Mouse (Mus musculus): ENCODE results near the gene Pde10a.

Pde10a gene

DNA sequence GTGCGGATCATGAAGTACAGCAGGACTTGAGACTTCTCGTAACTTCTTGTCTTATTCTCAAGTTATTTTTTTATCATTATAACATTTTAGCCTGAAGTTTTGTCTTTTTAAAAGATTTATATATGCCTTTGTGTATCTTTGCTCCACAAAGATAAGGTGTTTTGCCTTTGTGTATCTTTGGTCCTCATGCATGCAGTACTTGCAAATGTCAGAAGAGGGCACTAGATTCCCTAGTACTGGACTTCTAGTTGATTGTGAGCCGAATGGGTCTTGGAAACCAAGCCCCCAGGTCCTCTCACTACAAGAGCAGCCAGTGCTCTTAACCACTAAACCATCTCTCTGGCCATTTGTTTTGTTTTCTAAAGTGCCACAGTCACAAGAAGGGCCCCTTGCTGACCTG lies 55.2 kb downstream of the Pde10a start:
- in situ Hi-C loops (cut with MboI, MseI), result no loop called here

DNA sequence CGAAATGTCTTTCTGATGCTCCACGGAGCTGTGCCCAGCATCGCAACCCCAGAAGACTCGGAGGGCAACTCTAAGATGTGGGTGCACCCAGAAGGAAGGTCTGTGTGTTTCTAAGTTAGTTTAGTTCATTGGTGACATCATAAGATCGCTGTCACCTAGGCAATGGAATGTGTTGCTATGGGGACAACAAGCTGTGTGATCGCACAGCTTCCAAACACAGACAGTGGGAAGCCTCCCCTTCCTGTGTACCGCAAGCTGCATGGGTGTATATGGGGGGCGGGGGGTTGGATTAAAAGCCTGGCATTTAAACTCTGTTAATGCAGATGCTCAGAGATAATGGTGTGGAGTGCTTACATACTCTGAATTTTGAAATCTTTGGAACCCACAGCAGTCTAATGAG lies 56.4 kb downstream of the Pde10a start:
- in situ Hi-C loops (cut with MboI, MseI), result no loop called here

DNA sequence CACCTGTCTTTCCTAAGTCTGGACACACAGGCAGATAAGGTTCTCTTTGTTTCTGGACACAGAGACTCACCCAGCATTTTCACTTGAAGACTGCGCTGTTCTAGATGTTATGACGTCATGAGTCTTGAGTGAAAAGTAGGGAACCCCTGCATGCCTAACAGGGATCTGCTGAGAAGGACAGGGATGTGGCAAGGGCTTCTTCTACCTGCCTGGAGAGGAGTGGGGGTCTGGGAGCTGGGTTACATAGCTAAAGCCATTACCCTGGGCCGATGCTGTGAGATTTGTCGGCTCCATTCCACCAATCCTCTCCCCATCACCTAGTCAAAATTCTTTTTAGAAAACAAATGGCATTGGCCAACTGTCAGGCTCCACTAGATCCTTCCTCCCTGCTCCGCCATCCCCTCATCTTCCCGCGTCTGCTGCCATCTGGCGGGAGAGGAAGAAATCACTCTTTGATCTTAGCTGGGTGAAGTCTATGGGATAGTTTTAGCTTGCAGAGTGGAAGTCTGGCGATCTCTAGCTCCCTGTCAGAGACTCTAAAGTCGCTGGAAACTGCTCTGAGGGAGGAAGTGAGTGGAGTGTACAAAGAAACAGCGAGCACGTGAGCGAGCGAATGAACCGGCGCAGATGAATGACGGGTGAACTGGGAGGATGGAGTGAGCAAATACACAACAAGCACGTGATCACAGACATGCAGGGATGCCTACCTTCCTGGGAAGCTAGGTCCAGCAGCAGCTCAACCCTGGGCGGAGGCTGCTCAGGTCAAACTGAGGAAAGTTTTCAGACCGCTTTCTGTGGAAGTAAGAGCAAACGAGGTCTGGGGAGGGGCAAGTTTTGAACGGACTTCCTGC lies 67.5 kb downstream of the Pde10a start:
- in situ Hi-C loops (cut with MboI, MseI), result loop anchor here (5.0 to 10.0 kb wide), 2 partner anchors 58 to 125 kb away; no protein-coding TSS in a partner anchor

GRCm38 (mm10) chr17:8597790-8598189 lies 72.6 kb downstream of the Pde10a start:
- in situ Hi-C loops (cut with MboI, MseI), result loop anchor here (10.0 kb wide), 1 partner anchor 63 kb away; no protein-coding TSS in a partner anchor

DNA sequence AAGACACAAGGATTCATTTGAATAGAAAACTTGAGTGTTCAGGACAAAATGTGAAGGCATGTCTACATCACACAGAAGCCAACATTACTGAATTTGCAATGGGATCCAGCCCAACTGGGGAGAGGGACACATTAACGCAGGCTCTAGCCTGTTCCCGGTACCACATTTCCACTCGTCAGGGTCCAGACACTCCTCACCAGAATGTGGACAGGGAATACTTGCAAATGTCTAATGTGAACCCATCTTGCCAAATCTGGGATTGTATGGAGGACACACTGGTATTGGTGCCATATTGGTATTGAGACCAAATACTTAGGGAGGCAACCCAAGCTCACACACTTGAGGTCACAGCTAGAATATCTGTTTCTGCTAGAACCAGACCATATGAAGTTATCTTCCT lies 77.8 kb downstream of the Pde10a start:
- in situ Hi-C loops (cut with MboI, MseI), result no loop called here

DNA sequence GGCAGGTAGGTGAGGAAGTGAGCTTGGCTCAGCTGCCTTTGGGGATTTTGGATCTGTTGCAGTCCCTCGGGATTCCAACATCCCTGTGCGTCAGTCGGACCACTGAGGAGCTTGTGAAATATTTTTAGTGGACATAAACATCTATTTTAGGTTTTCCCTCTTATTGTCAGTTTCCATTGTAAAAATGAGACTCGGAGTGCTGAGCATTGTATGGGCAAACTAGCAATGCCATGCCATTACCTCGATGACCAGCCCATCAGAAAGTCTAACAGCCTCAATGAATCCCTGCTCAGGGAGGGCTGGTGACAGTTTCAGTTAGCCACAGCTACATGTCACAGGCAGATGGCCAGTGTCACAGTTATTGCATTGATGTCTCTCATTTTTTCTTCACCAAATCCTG lies 80.7 kb downstream of the Pde10a start:
- in situ Hi-C loops (cut with MboI, MseI), result no loop called here

DNA sequence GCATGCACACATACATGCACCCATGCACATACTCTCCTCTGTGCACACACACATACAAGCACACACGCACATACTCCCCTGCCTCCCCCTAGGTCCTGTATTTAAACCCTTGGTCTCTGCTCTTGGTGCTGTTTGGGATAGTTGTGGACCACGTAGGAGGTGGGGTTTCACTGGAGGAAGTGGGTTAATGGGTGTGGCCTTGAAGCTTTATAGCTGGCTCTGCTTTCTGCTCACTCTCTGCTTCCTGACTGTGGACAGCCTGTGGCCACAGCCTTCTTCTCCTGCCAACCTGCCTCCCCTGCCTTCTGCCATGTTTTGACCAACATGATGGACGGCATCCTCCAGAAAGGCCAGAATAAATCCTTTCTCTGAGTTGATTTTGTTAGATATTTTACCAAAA lies 81.5 kb downstream of the Pde10a start:
- in situ Hi-C loops (cut with MboI, MseI), result no loop called here

- in situ Hi-C loops (cut with MboI, MseI), result loop anchor here (5.0 kb wide), 1 partner anchor 325 kb away; no protein-coding TSS in a partner anchor
Observed at GRCm38 (mm10) chr17:8611916-8612315, 86.7 kb downstream of the Pde10a start.

- in situ Hi-C loops (cut with MboI, MseI), result loop anchor here (5.0 kb wide), 1 partner anchor 323 kb away; no protein-coding TSS in a partner anchor
Observed at GRCm38 (mm10) chr17:8613882-8614551, 88.8 kb downstream of the Pde10a start.

DNA sequence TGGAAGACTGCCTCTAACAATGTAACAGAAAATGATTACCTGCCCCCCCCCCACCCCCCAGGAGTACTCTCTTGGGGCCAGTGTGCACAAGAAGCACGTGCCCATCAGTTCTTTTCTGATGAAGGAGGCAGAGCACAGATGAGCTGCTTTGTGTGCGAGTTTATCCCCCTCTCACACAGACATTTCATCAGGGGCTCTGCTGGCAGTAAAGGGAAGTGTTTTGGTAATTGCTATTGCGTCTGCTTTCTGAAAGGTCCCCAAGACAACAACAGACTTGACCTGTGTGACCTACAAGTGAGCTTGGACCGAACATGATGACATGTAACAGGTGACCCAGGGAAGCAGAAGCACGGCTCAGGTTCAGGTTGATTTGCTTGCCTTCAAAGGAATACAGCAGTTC lies 95.2 kb downstream of the Pde10a start:
- in situ Hi-C loops (cut with MboI, MseI), result no loop called here

DNA sequence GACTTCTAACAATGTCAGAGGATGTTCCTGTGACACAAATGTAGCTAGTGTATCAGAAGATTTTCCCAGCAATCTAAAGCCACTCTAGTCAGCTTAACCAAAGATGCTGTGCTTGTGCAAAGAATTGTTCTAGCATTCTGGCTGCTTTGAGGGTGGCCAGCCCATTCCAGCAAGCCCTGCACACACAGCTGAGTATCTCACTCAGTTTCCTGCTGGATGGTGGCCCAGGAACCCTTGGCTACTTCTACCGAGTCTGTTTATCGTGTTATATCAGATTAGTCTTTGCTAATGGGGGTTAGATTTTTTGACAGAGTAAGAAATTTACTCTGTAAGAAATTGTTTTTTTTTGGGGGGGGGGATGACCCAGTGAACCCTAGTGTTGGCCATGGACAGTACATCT lies 95.9 kb downstream of the Pde10a start:
- in situ Hi-C loops (cut with MboI, MseI), result no loop called here

DNA sequence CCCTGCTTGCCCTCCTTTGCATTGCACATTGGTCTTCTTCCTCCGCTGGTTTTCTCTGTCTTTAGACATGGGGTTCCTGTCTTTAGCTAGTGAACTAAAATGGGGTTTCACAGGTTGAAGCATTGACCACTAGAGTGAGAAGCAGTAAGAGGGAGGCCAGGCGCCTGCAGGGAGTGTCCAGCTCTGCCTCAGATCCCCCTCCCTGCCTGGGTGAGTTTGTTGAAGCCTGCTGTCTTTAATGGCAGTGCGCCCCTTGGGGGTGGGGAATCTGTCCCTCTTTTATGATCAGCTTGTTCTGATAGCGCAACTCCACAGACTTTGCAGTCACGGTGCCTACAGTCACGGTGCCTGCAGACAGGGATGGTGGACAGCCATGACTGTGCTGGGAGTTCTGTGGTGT lies 96.7 kb downstream of the Pde10a start:
- in situ Hi-C loops (cut with MboI, MseI), result no loop called here

DNA sequence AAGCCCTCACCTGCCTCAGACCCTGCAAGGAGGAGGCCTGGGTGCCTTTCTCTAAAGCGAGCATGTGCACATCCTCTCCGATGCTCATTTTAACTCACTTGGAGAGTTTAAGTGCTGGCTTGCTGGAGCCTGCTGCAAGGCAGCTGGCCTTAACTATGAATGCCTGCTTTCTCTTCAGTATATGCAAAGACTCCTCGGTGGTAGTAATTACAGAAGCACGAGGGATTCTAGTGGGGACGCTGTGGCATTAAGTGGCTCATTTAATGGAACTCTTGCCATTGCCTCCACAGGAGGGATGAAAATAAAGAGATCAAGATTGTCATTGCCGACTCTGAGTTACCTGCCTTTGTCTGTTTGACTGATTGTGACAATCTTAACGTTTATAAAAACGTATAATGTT lies 101.2 kb downstream of the Pde10a start:
- in situ Hi-C loops (cut with MboI, MseI), result no loop called here

DNA sequence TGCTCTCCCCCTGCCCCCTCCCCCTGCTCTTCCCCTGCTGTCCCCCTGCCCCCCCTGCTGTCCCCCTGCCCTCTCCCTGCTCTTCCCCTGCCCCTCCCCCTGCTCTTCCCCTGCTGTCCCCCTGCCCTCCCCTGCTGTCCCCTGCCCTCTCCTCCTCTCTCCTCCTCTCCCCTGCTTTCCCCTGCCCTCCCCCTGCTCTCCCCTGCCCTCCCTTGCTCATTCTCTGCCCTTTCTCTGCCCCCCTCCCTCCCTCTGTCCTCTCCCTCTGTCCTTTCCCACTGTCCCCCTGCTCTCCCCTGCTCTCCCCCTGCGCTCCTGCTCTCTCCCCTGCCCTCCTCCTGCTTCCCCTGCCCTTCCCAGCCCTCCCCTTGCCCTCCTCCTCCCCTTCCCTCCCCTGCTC lies 106.5 kb downstream of the Pde10a start:
- in situ Hi-C loops (cut with MboI, MseI), result no loop called here

DNA sequence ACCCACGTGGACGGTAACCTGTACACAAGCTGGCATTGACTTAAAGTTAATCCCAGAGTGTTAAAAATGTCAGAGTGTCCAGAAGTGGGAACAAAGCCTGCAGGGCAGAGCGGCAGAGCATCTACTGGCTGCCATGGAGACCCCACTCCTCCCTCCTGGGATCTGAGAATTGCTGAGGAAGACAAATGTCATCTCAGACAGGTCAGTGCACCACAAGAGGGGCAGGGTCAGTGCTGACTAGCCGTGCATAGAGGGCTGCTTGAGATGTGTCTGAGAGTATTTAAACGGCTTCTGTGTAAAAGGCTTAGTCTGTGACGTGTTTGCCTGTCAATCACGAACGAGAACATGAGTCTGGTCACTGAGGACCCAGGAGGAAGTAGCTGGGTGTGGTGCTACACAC lies 108.4 kb downstream of the Pde10a start:
- in situ Hi-C loops (cut with MboI, MseI), result no loop called here

GRCm38 (mm10) chr17:8634476-8634875 lies 109.3 kb downstream of the Pde10a start:
- in situ Hi-C loops (cut with MboI, MseI), result no loop called here

- in situ Hi-C loops (cut with MboI, MseI), result no loop called here
Observed at GRCm38 (mm10) chr17:8636231-8636630, 111.1 kb downstream of the Pde10a start.

DNA sequence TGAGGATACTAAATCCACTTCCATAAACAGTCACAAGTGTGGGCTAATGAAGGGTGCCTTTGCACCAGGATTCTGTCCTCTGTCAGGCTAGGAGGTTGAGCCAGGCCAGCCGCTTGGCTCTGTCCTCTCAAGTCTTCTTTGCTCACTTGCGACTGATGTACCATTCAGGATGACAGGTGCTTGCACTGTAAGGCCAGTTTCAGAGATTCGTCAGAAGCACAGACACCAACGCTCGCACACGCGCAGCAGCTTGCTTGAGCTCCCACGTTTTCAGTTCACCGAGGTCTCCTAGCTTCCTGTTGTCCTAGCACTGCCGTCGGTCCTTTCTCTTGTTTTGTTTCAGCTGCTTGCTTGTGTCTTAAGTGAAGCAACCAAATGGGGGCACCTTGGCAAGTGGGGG lies 111.5 kb downstream of the Pde10a start:
- in situ Hi-C loops (cut with MboI, MseI), result no loop called here

DNA sequence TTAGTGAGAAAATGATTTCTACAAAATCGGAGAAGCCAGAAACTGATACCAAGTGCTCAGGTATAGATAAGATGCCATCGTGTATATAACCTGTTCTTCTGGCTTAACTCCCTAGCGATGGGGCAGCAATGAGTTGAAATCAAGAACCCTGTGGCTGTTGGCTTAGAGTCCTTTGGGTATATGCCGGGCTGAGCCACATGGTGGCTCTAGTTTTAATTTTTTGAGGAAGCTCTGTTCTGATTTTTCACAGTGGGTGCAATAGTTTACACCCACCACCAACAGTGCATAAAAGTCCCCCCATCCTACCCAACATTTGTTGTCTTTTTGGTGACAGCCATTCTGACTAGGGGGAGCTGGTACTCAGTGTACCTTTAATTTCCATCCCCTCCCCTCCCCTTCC lies 112.0 kb downstream of the Pde10a start:
- in situ Hi-C loops (cut with MboI, MseI), result no loop called here

DNA sequence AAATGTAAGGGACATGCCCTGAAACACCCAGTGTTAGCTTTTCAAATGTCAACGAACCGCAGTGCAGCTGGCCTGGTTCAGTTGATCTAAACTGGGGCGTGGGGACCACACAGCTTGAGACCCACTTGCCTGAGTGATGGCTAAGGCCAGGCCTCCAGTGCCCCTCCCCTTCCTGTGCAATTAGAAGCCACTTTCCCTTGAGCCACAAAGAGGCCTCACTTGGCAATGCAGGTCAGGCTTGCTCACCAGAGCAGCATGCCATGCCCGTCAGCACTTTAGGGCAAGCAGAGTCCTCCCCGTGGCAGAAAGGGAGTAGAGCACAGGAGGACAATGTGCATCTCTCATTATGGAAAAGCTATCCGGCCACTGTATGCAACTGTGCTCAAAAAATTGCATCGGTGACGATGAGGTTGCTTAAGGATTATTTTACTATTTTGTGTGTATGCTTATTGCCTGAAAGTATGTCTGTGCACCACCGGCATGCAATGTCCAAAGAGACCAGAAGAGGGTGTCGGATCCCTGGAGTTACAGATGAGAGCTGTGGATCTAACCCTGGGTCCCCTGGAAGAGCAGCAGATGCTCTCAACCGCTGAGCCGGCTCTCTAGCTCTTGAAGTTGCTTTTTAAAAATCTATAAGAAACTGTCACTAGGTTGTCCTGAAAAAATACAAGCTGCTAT lies 114.7 kb downstream of the Pde10a start:
- in situ Hi-C loops (cut with MboI, MseI), result no loop called here

DNA sequence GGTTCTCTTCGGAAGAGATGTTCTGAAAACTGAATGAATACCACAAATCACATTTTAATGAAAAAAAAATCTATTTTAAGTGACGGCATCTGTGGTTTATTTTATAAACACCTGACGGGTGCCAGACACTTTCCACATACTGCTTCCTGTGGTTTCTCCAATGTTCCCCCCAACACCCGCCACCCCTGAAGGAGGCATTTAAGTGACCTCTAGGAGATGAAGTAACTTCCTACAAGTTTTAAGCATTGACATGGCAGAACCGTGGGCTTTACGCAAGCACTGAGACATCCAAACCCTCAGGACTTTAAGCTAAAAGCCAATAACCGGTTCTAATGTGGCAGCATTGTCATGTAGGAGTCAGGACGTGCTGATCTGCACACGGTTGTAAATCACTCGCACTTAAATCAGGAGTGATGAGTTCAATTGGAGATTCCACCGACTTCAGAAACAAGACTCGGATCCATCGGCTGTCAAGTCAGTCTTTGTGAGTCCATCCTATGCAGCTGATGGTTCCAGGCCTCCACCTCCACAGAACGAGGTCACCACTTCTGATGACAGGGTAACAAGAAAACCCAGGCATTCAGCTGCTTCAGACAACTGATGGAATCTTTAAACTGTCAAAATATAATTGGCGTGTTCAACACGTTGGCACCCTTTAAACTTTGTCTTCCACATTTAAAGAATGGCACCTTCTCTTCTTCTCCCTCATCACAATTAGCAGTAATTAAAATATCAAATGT lies 115.7 kb downstream of the Pde10a start:
- in situ Hi-C loops (cut with MboI, MseI), result no loop called here

GRCm38 (mm10) chr17:8641491-8641890 lies 116.3 kb downstream of the Pde10a start:
- in situ Hi-C loops (cut with MboI, MseI), result no loop called here
